Mouse (Mus musculus) left cerebral cortex, postnatal 4 days (tissue): ENCODE measurements around the gene Myh14. TPM values are rescaled to one million over a fixed set of nuclear protein-coding genes. Genes with fewer than 3 reads are reported as not detected.

Experiments
- DNase-seq: peaks from one replicate; pipeline ENCODE4 v3.0.0-alpha.2; 2022
- intact Hi-C: fragments of 180-260 bp; cut with DNase I; formaldehyde crosslinking; loops from one replicate; pipeline ENCODE4 v1.15.1; 2025
- total RNA-seq, 2 experiments: library from RNA; stranded (reverse); gene quantifications; 2 replicates each; pipeline ENCODE4 v1.2.3; 2021

Gene Myh14
- total RNA-seq, 2 experiments from 2014 or later = 3.0 to 5.7 TPM

- no peak for DNase-seq
- intact Hi-C loops = no loop called here
These were observed 67.3 kb downstream of the Myh14 start for GRCm38 (mm10) chr7:44603186-44603855.

GRCm38 (mm10) chr7:44602443-44602842 is 68.2 kb downstream of the Myh14 start:
- peak; percentile 86 for DNase-seq
- intact Hi-C loops = no loop called here

- intact Hi-C loops = no loop called here
These were observed 69.0 kb downstream of the Myh14 start for GRCm38 (mm10) chr7:44601646-44602045.

DNA sequence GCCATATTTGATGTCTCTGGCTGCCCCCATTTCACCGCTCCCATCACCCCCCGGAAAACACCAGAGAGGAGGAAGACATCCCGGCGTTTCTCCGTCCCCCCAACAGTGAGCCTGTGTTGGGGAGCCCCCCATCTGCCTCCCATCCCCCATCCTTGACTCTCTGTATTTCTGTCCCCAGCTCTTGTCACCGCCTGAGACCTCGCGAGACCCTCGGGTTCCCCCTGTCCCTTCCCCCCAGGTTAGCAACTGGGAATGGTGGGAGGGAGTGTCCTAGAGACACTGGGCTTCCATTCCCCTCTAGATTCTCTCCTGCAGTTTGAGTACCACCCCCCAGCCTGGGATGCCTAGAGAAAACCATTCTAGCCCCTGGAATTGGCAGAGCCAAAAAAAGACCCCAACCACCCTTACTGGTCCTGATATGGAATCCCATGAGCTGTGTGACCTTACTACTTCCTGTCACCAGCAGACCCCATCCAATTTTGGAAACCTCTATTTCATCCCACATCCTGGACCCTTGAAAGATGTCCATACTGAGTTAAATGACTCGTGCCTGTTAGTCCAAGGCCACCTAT is 69.9 kb downstream of the Myh14 start:
- intact Hi-C loops = no loop called here
- DNase-seq = no peak

More at GRCm38 (mm10) chr7:44601646-44602045, 69.0 kb downstream of the Myh14 start:
- no peak for DNase-seq

DNA sequence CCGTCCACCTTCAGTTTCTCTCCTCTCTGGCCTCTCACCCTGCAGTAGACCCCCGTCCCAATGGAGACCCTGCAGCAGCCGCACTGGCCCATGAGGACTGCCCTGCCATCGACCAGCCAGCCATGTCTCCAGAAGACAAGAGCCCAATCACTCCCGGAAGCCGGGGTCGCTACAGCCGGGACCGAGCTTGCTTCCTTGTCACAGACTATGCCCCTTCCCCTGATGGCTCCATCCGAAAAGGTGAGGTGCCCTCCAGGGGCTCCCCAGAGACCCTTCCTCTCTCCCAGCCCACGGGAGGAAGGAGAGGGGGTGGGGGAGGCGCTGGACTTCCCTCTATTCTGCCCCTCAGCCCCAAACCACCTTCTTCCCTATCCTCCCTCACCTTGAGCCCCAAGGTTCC is 72.3 kb downstream of the Myh14 start:
- intact Hi-C loops = no loop called here
- no peak for DNase-seq

- DNase-seq = no peak
- intact Hi-C loops = no loop called here
These were observed 73.0 kb downstream of the Myh14 start for GRCm38 (mm10) chr7:44597666-44598065.

GRCm38 (mm10) chr7:44596996-44597538 is 73.6 kb downstream of the Myh14 start:
- no peak for DNase-seq
- intact Hi-C loops = no loop called here

DNA sequence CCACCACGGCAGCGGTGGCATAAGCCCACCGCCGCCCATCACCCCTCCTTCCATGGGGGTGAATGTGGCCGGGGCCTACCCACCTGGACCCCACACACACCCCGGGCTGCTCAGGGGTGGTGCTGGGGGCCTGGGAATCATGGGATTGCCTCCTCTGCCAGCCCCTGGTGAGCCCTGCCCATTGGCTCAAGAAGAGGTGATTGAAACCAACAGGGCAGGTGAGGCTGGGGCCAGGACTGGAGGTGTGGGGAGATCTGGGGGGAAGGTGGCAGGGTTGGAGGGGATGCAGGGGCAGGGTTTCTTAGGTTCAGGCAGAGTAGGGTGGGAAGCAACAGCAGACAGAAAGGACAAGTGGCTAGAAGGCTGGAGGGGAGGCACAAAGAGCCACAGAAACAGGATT is 74.6 kb downstream of the Myh14 start:
- intact Hi-C loops = no loop called here
- no peak for DNase-seq

DNA sequence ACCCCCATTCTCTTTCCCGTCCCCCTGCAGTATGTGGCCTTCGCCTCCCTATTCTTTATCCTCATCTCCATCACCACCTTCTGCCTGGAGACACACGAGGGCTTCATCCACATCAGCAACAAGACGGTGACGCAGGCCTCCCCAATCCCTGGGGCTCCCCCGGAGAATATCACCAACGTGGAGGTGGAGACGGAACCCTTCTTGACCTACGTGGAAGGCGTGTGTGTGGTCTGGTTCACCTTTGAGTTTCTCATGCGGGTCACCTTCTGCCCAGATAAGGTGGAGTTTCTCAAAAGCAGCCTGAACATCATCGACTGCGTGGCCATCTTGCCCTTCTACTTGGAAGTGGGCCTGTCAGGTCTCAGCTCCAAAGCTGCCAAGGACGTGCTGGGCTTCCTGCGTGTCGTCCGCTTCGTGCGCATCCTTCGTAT is 75.5 kb downstream of the Myh14 start:
- intact Hi-C loops = no loop called here
- no peak for DNase-seq

- peak; percentile 75 for DNase-seq
- intact Hi-C loops = no loop called here
These were observed 76.4 kb downstream of the Myh14 start for GRCm38 (mm10) chr7:44594291-44594690.

GRCm38 (mm10) chr7:44593775-44594174 is 76.9 kb downstream of the Myh14 start:
- peak; percentile 98 for DNase-seq
- intact Hi-C loops = no loop called here

DNA sequence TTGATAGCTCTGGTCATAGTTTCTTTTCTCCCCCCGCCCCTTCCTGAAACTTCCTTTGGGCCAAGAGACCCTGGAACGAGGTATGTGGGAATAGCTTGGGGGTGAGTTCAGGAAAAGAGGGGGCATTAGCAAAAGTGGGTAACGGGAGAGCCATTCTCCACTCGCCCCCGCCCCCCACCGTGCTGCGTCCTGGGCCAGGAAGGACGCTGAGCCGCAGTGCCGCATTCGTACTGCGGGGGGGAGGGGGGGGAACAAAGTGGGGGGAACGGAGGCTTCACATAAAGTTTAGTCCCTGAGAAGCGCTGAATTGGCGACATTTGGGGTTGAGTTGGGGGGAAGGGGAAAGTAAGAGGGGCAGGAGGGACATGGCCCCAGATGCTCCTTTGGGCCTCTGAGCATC is 77.6 kb downstream of the Myh14 start:
- intact Hi-C loops = no loop called here
- no peak for DNase-seq

- intact Hi-C loops = no loop called here
- no peak for DNase-seq
These were observed 79.1 kb downstream of the Myh14 start for GRCm38 (mm10) chr7:44591348-44592116.

DNA sequence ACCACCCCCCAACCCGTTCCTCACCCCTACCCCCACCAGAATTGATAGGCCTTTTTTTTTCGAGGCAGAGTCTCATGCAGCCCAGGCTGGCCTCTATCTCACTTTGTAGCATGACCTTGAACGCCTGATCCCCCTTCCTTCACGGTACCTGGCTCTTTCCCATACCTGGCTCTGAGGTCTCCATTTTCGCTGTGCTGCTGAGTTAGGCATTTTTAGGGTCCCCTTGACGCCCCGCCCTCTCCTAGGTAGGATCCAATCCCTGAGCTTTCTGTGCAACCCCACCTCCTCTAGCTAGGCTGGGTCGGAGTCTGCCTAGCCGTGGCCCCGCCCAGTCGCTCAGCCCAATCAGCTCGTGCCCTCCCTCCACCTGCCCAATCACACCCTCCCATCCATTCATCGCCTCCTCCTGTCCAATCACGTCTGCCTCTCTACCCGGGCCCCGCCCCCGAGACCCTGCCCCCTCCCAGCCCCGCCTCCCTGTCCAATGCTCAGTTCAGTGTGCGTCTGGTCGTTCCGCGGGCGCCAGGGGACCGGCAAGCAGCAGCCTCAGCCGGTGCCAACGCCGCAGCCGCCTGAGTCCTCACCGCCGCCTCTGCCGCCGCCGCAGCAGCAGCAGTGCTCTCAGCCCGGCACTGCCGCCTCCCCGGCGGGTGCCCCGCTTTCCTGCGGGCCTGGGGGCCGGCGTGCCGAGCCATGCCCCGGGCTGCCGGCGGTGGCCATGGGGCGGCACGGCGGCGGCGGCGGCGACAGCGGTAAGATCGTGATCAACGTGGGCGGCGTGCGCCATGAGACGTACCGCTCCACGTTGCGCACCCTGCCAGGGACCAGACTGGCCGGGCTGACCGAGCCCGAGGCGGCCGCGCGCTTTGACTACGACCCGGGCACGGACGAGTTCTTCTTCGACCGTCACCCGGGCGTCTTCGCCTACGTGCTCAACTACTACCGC is 80.0 kb downstream of the Myh14 start, which contains the start of gene Kcnc3:
TSS of gene Kcnc3 (plus strand) at position 263 of the 946 bp plus-strand sequence.
- intact Hi-C loops = no loop called here
- peak; percentile 97 for DNase-seq

DNA sequence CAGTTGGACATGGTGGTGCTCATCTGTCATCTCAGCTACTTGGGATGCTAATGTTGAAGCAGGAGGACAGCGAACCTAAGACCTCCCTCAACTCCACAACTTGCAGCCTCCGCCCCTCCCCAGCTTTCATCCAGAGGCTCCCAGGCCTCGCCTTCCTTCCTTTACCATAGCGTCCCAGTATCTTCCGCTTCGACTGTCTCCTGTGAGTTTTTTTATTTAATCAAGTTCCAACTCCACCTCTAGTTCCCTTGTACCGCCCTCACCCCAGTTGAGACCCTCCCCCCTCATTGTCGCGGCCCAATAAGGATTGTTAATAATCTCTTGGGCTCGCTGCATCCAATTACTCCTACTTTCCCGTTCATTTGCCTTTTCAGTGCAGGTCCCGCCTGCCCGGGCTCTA is 80.7 kb downstream of the Myh14 start:
- DNase-seq = peak; percentile 42

GRCm38 (mm10) chr7:44589149-44589548 is 81.5 kb downstream of the Myh14 start:
- intact Hi-C loops = no loop called here
- DNase-seq = peak; percentile 88

More for the DNA sequence above, 80.7 kb downstream of the Myh14 start:
- intact Hi-C loops = no loop called here

GRCm38 (mm10) chr7:44588338-44588737 is 82.3 kb downstream of the Myh14 start:
- no peak for DNase-seq
- intact Hi-C loops = no loop called here

DNA sequence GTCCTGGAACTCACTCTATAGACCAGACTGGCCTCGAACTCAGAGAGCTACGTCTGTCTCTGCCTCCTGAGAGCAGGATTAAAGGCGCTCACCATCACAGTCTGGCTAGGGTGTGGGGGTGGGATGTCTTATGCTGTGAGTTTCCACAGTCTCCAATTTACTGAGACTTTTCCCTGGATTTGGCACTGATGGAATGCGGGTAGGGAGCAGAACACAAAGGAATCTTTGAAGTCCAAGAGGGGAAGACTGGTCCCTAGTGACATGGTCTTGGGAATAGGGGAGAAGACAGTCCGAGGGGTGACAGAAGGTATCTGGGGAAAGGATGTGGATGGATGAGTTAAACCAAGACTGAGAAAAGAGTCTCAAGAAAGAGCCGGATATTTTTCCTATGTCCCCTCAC is 83.0 kb downstream of the Myh14 start:
- intact Hi-C loops = no loop called here
- DNase-seq = no peak

GRCm38 (mm10) chr7:44586930-44587329 is 83.7 kb downstream of the Myh14 start:
- intact Hi-C loops = no loop called here
- DNase-seq = peak; percentile 83

DNA sequence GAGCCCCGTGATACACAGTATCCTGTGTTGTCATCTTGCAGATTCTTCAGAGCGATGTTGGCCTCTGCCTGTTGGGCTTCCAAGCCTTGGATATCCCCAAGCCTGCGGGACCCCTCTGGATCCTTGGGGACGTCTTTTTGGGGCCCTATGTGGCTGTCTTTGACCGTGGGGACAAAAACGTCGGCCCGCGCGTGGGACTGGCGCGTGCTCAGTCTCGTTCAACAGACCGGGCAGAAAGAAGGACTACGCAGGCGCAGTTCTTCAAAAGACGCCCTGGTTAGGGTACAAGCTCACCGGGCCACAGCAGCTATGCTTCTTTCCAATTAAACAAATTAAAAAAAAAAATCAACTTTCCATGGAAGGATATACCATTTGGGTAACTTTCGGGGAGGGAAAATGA is 84.1 kb downstream of the Myh14 start:
- DNase-seq = peak; percentile 51
- intact Hi-C loops = no loop called here
